Mouse (Mus musculus): Measurements from ENCODE around the gene Acot1.
"Not testable (repeated sequence)": the region's sequence is repeated elsewhere in the genome, so short reads cannot be mapped to it uniquely, and the experiment has no call there.

Acot1 gene

GRCm38 (mm10) chr12:84009171-84009965 is at the start of gene Acot1:
TSS of gene Acot1 (plus strand) at chr12:84009490.
- peak; percentile 52 for DNase-seq (ENCODE audit: low read depth, low spot score)

DNA sequence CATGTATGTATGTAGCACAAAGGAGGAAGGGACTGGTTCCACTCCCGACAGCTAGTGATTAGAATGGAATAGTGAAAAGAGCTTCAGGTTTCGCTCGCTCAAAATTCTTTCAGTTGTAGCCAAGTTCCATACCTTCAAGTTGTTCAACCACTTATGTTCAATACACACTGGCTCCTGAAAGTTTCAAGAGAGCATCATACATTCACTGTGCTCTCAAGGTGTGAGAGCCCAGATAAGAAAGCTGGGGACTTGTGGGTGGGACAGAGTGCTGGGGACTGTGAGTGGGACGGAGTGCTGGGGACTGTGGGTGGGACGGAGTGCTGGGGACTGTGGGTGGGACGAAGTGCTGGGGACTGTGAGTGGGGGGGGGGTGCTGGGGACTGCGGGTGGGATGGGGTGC is 44.1 kb upstream of the Acot1 start:
- no peak for DNase-seq (ENCODE audit: low read depth, low spot score)

GRCm38 (mm10) chr12:83972117-83972516 is 37.2 kb upstream of the Acot1 start:
- DNase-seq (ENCODE audit: low read depth, low spot score), result peak; percentile 34

- DNase-seq (ENCODE audit: low read depth, low spot score), result no peak
Observed at GRCm38 (mm10) chr12:83978862-83979261, 30.4 kb upstream of the Acot1 start.

GRCm38 (mm10) chr12:83981615-83982014 is 27.7 kb upstream of the Acot1 start:
- no peak for DNase-seq (ENCODE audit: low read depth, low spot score)

GRCm38 (mm10) chr12:83984752-83985151 is 24.5 kb upstream of the Acot1 start, which contains the start of gene Heatr4:
TSS of gene Heatr4 (minus strand) at chr12:83984852.
- no peak for DNase-seq (ENCODE audit: low read depth, low spot score)

GRCm38 (mm10) chr12:83987242-83987582 is 22.1 kb upstream of the Acot1 start:
- no peak for DNase-seq (ENCODE audit: low read depth, low spot score)

GRCm38 (mm10) chr12:83987583-83988441 is 21.5 kb upstream of the Acot1 start, which contains the start of gene Acot2:
TSS of gene Acot2 (plus strand) at chr12:83987861.
- DNase-seq (ENCODE audit: low read depth, low spot score), result peak; percentile 63

DNA sequence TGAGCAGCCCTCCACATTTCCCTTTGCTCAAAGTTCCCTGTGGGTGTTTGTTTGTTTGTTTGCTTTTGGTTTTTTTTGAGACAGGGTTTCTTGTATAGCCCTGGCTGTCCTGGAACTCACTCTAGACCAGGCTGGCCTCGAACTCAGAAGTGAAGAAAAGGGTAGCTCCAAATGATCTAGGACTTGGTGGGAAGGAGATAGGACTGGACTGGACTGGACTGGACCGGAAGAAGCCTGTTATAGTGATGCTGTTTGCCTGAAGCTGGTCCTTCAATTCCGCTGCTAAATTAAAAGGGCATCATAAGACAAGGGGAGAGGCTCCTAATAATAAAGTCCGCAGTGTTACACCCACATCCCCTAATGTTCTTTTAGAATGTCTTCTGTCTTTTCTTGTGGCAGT is 20.8 kb upstream of the Acot1 start:
- no peak for DNase-seq (ENCODE audit: low read depth, low spot score)

DNA sequence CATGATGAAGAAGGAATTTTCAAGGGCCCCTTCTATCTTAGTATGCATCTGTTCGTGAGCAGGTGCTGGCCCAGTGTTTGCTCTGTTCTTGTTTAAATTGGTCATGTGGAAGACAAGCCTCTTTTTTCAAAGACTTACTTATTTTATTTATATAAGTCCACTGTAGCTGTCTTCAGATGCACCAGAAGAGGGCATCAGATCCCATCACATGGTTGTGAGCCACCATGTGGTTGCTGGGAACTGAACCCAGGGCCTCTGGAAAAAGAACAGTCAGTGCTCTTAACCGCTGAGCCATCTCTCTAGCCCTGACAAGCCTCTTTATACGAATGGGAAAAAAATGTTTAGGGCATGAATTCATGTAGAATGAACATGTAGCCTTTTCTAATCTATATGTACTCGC is 19.9 kb upstream of the Acot1 start:
- DNase-seq (ENCODE audit: low read depth, low spot score), result no peak

- DNase-seq (ENCODE audit: low read depth, low spot score), result no peak
Observed at GRCm38 (mm10) chr12:83997221-83997620, 12.1 kb upstream of the Acot1 start.

DNA sequence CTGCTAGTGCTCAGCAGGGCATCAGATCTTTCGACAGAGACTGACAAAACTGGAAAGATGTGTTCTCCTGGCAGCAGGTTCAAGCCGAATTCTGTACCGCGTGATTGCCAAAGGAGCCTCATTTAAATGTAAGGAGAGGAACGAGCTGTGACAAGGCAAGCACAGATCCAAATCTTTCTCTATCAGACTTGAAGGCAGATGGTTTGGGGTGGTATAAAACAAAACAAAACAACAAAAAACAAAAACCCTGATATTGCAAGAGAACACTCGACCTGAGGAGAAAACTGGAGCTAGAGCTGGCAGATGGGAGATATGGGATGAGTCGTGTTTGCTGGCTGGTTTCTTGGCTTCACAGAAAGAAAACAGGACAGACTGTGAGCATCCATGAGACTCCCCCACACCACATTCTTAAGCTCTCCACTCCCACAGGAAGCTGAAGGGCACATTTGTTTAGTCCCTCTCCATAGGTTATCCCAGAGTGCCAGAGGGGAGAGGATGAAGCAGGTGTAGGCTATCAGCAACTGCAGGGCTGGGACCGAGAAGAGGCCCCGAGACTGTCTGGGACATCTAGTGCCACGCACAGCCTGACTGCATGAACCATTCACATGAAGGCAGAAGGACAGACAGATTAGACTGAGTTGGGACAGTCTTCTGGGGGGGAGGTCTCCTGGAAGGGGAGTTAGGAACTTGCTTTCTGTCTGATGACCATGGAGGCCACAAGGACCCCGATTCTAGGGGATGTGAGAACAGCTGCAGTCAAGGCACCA is 10.8 kb upstream of the Acot1 start:
- DNase-seq (ENCODE audit: low read depth, low spot score), result no peak

DNA sequence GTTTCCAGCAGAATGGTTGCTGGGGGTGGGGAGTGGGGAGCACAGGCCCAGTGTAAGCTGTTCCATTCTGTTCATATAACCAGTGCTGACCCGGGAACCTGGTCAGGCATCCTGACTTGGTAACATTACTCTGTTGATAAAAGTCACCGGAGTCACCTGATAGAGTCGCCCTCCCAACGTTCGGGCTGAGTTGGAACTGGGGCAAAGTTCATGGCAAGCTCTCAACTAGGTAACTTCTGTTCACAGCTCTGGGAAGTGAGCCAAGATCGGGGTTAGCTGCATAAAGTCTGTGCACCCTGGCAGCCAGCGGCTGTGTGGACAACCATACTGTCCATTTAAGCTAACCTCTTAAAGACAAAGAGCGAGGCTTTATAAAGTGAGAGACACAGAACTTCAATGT is 10.1 kb upstream of the Acot1 start:
- DNase-seq (ENCODE audit: low read depth, low spot score), result not testable (repeated sequence)

DNA sequence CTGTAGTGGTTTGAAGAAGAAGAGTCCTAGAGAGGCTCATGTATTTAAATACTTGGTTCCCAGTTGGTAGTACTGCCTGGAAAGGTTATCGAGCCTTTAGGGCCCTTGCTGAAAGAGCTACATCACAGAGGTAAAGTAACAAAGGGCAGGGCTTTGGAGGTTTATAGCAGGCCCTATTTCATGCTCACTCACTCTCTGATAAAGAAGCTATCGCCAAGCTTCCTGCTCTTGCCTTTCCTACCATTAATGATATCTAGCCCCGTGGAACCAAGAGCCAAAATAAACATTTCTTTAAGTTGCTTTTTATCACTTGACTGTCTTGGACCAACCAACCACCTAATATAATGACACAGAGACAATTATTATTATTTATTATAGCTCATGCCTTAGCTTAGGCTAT is 8.9 kb upstream of the Acot1 start:
- no peak for DNase-seq (ENCODE audit: low read depth, low spot score)

DNA sequence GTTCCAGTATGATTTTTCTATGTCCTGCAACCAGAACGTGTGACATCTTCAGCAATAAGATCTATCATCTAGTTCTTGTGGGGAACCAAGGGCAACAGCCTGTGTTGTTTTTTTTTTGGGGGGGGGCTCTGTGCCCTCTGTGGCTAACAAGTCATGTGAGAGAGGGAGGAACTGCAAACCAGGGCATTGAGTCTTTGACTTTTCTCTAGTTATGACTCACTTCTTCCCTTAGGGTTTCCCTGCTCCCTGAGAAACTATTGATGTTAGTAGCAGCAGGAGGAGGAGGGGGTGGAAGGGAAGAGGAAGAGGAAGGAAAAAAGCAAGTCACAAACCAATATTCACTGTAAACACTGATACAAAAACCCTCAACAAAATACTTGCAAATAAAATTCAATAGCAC is 5.4 kb upstream of the Acot1 start:
- no peak for DNase-seq (ENCODE audit: low read depth, low spot score)

DNA sequence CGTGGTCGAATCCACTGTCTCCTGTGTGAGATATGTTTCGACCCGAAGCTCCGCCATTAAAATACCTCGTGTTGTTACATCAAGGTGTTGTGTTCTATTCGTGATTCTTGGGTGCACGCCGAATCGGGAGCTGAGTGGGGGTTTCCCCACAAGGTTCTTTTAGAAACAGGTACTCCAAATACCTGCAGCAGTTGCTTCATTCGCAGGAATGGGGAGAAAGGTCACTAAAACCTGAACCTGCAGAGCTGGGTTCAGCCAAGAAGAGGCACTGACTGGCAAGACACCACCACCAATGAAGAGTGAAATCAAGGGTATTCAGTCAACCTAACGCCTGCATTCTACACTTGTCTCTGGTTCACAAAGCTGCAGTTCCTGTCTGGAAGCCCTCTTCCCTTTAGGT is 1.0 kb upstream of the Acot1 start:
- no peak for DNase-seq (ENCODE audit: low read depth, low spot score)

DNA sequence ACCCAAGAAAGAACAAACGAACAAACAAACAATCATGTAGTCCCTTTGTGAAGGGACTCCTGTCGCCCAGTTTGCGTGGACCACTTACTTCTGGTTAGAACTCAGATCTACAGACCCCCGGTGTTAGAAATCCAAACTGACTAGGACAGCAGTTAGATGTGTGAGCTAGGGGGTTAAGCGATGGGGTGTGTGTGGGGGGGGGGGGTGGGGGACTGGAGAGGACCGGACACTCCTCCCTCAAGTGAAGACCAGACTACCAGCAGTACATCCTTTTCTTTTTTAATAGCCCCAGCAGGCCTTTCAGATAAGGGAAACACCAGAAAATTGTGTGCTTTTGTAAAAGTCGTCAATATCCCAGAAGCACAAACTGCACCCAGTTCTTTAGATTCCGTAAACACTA is 561 bp upstream of the Acot1 start:
- no peak for DNase-seq (ENCODE audit: low read depth, low spot score)

GRCm38 (mm10) chr12:84010201-84010600 is 911 bp downstream of the Acot1 start:
- no peak for DNase-seq (ENCODE audit: low read depth, low spot score)

DNA sequence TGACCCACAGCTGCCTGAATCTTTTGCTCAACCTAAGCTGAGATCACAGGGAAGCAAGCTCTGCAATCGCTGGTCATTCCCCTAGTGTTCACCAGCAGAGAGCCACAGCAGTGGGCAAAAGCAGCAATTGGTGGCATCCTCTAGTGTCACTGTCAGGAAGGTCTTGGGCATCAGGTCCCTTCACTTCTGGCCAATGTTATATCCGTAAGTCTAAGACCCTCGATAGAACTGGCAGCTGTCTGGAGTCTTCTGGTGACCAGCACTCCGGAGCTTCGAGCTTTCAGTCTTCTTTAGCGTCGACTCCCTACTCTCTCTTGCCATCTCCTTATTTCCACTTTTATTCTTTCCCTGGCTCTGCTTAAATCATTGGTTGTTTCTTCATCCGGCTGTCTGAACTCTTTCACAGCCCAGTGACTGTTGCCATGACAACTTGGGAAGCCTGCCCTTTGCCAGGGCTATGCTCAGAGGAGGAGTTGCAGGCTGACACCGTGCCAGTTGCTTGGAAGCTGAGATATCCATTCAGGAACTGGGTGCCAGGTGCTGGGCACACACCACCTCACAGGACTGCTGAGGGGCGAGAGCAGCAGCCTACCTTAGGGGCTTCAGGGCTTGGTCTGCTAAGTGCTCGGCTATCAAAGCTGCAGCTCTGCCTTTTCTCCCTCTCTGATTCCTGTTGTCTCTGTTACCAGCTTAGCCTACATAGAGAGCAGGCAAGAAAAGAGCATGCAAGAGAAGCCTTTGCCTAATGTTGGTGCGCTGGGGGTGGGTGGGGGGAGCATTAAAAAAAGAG is 2.2 kb downstream of the Acot1 start:
- DNase-seq (ENCODE audit: low read depth, low spot score), result peak; percentile 35

GRCm38 (mm10) chr12:84013130-84013529 is 3.8 kb downstream of the Acot1 start:
- no peak for DNase-seq (ENCODE audit: low read depth, low spot score)

DNA sequence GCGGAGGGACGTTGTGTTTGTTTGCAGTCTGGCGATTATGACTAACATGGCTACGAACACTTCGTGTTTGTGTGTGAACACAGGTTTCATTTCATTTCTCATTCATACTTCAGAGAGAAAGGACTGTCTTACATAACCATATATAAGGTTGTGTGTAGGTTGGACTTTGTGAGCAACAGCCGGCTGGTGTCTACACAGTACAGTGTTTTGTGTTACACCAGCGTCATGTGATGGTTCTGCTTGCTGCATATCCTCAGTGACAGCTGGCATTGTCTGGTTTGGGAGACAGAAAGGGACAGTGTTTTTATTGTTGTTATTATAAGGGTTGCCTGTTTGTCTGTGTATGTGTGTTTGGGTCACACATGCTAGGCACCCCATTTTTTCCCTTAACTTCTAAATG is 4.4 kb downstream of the Acot1 start:
- DNase-seq (ENCODE audit: low read depth, low spot score), result no peak

Data from embryo, embryonic 11.5 days (tissue).